9 mouse cellular contexts compared by ENCODE assay signal in genomic region chr15:82928844-82929243, GRCm38 (mm10). TPM values are rescaled to one million over a fixed set of nuclear protein-coding genes. Genes with fewer than 3 reads are reported as not detected.
A peak's percentile ranks its signal among the peaks of the same experiment; 100 is the strongest.
DNase-seq lines count a peak whose midpoint lies in the region; ATAC-seq lines count a peak whose summit lies in the region.
"Had no signal": no experiment of that assay in that cellular context is flagged by ENCODE, and none has a peak within 500 bp of the region (broad histone marks: within the 10 kb centered on the region; RNA-seq: fewer than 3 reads in every experiment).

No protein-coding gene starts in this region.

- H3K9me3 ChIP-seq in midbrain, embryonic 12.5 days, result no peaks in the 10 kb centered on the region
- H3K9me3 ChIP-seq in midbrain, embryonic 15.5 days, result no peaks in the 10 kb centered on the region
- no peaks in the 10 kb centered on the region for H3K9me3 ChIP-seq in embryonic facial prominence, embryonic 10.5 days
- no peaks in the 10 kb centered on the region for H3K9me3 ChIP-seq in intestine, embryonic 14.5 days (ENCODE audit: control insufficient read depth, low read length)
- H3K9me3 ChIP-seq in stomach, embryonic 14.5 days (ENCODE audit: control insufficient read depth, low read depth, low read length), result no peaks in the 10 kb centered on the region

- H3K27ac ChIP-seq in midbrain, embryonic 12.5 days (replicated peaks), result peak overlapping the region; percentile 60; the same call in 1 of the 2 replicates
- no peak overlapping the region for H3K27ac ChIP-seq in midbrain, embryonic 15.5 days
- 0 out of 2 replicates have a peak overlapping the region, but pooled peaks have one; percentile 5 for H3K27ac ChIP-seq in embryonic facial prominence, embryonic 10.5 days (replicated peaks)
- H3K27ac ChIP-seq in intestine, embryonic 14.5 days (ENCODE audit: low read depth), result no peak overlapping the region
- H3K27ac ChIP-seq in stomach, embryonic 14.5 days (ENCODE audit: low read length), result no peak overlapping the region; the same call in 1 of the 2 replicates
- H3K27ac ChIP-seq: gastrocnemius, adult 2 months had no signal

- no peak overlapping the region for H3K4me2 ChIP-seq in midbrain, embryonic 12.5 days (replicated peaks)
- H3K4me2 ChIP-seq in midbrain, embryonic 15.5 days, result no peak overlapping the region
- H3K4me2 ChIP-seq in intestine, embryonic 14.5 days (ENCODE audit: low read length), result no peak overlapping the region
- no peak overlapping the region for H3K4me2 ChIP-seq in stomach, embryonic 14.5 days (replicated peaks; ENCODE audit: low read depth, low read length)
- H3K4me2 ChIP-seq: liver, embryonic 11.5 days had no signal

- ATAC-seq in midbrain, embryonic 12.5 days (ENCODE audit: low FRiP score, low read depth), result no peak
- no peak for ATAC-seq in midbrain, embryonic 15.5 days (replicated peaks)
- peak; percentile 40; the same call in 1 of the 2 replicates for ATAC-seq in intestine, embryonic 14.5 days (replicated peaks; ENCODE audit: low FRiP score, low TSS enrichment, low read depth)
- 0 out of 2 replicates have a peak, but pooled peaks have one; percentile 24 for ATAC-seq in stomach, embryonic 14.5 days (ENCODE audit: insufficient number of reproducible peaks, insufficient read depth, low FRiP score, low read depth)

- peaks cover 84% of the 10 kb centered on the region for H3K4me1 ChIP-seq in midbrain, embryonic 12.5 days
- H3K4me1 ChIP-seq in midbrain, embryonic 15.5 days, result peaks cover 81% of the 10 kb centered on the region
- peaks cover 85% of the 10 kb centered on the region for H3K4me1 ChIP-seq in embryonic facial prominence, embryonic 10.5 days
- peaks cover 75% of the 10 kb centered on the region for H3K4me1 ChIP-seq in intestine, embryonic 14.5 days (replicated peaks; ENCODE audit: control insufficient read depth, insufficient read depth, low read length)
- peaks cover 78% of the 10 kb centered on the region for H3K4me1 ChIP-seq in stomach, embryonic 14.5 days (ENCODE audit: control insufficient read depth, insufficient read depth, low read length)

- DNase-seq in embryonic facial prominence, embryonic 10.5 days (ENCODE audit: low spot score), result no peak
- DNase-seq in intestine, embryonic 14.5 days (ENCODE audit: low spot score), result no peak
- DNase-seq in layer of hippocampus, adult 8-10 months (ENCODE audit: low spot score in 2 of 2), result no peak
- DNase-seq in embryo, embryonic 11 days, result no peak

- WGBS in midbrain, embryonic 12.5 days, result 69% methylated on average over 8 of the region's 8 CpGs
- WGBS in midbrain, embryonic 15.5 days, result 67% methylated on average over 8 of the region's 8 CpGs
- 48% methylated on average over 8 of the region's 8 CpGs for WGBS in embryonic facial prominence, embryonic 10.5 days
- WGBS in intestine, embryonic 14.5 days, result 37% methylated on average over 8 of the region's 8 CpGs
- WGBS in stomach, embryonic 14.5 days, result 36% methylated on average over 8 of the region's 8 CpGs

- H3K4me3 ChIP-seq in midbrain, embryonic 12.5 days, result no peak overlapping the region
- no peak overlapping the region for H3K4me3 ChIP-seq in midbrain, embryonic 15.5 days
- H3K4me3 ChIP-seq in embryonic facial prominence, embryonic 10.5 days, result no peak overlapping the region
- H3K4me3 ChIP-seq in intestine, embryonic 14.5 days (ENCODE audit: low read depth, low read length), result no peak overlapping the region
- H3K4me3 ChIP-seq in stomach, embryonic 14.5 days (ENCODE audit: low read depth, low read length), result no peak overlapping the region
- H3K4me3 ChIP-seq: gastrocnemius, adult 2 months had no signal

- H3K36me3 ChIP-seq in midbrain, embryonic 12.5 days, result no peaks in the 10 kb centered on the region
- H3K36me3 ChIP-seq in midbrain, embryonic 15.5 days (replicated peaks), result no peaks in the 10 kb centered on the region
- H3K36me3 ChIP-seq in embryonic facial prominence, embryonic 10.5 days (replicated peaks), result no peaks in the 10 kb centered on the region
- H3K36me3 ChIP-seq in intestine, embryonic 14.5 days (ENCODE audit: control insufficient read depth, insufficient read depth, low read length), result no peaks in the 10 kb centered on the region
- no peaks in the 10 kb centered on the region for H3K36me3 ChIP-seq in stomach, embryonic 14.5 days (ENCODE audit: control insufficient read depth, insufficient read depth, low read length)

- no peak overlapping the region for H3K9ac ChIP-seq in midbrain, embryonic 12.5 days (replicated peaks)
- H3K9ac ChIP-seq in midbrain, embryonic 15.5 days, result no peak overlapping the region
- H3K9ac ChIP-seq in intestine, embryonic 14.5 days (ENCODE audit: low read length), result no peak overlapping the region
- H3K9ac ChIP-seq in stomach, embryonic 14.5 days (replicated peaks; ENCODE audit: low read depth, low read length), result no peak overlapping the region

- H3K27me3 ChIP-seq in midbrain, embryonic 12.5 days, result peaks cover 47% of the 10 kb centered on the region
- no peaks in the 10 kb centered on the region for H3K27me3 ChIP-seq in midbrain, embryonic 15.5 days (replicated peaks)
- peaks cover 64% of the 10 kb centered on the region for H3K27me3 ChIP-seq in embryonic facial prominence, embryonic 10.5 days (replicated peaks; ENCODE audit: low read depth, poor library complexity, severe bottlenecking)
- no peaks in the 10 kb centered on the region for H3K27me3 ChIP-seq in intestine, embryonic 14.5 days (replicated peaks; ENCODE audit: control insufficient read depth, insufficient read depth, low read length)
- H3K27me3 ChIP-seq in stomach, embryonic 14.5 days (ENCODE audit: control insufficient read depth, insufficient read depth, low read length), result 0 out of 2 replicates have a peak, but pooled peaks cover 3% of the 10 kb centered on the region

RNA-seq across cellular contexts. Expression of gene Tcf20, which starts 58.8 kb away (rescaled TPM):
- polyA plus RNA-seq in midbrain, embryonic 12.5 days (2016; fragmentation: Nextera tagmentation; extraction: Ambion mirVana), result 13.7 TPM in 2 replicates
- 15.1 and 15.9 TPM in 2 replicates for polyA plus RNA-seq in midbrain, embryonic 15.5 days (2015; fragmentation: Nextera tagmentation; extraction: Ambion mirVana)
- 8.4 and 8.5 TPM in 2 replicates for polyA plus RNA-seq in embryonic facial prominence, embryonic 10.5 days (2016; fragmentation: Nextera tagmentation; extraction: Ambion mirVana)
- polyA plus RNA-seq in intestine, embryonic 14.5 days (2014; fragmentation: Nextera tagmentation; extraction: Ambion mirVana), result 11.7 and 12.4 TPM in 2 replicates
- 15.0 and 15.5 TPM in 2 replicates for polyA plus RNA-seq in stomach, embryonic 14.5 days (2014; fragmentation: Nextera tagmentation; extraction: Ambion mirVana)
- 100 to 1,000 TPM; 192 to 215 (median 201) TPM for total RNA-seq in layer of hippocampus, adult 8-10 months (2022)

Comparison
In these comparisons a context has a peak if more than half of its experiments do, and no peak if none do; other contexts are left out.
1. H3K27ac ChIP-seq: peak in midbrain, embryonic 12.5 days (single experiment) and embryonic facial prominence, embryonic 10.5 days (single experiment); none in midbrain, embryonic 15.5 days (single experiment), intestine, embryonic 14.5 days (single experiment) and stomach, embryonic 14.5 days (single experiment).
2. ATAC-seq: peak in intestine, embryonic 14.5 days (single experiment) and stomach, embryonic 14.5 days (single experiment); none in midbrain, embryonic 12.5 days (single experiment) and midbrain, embryonic 15.5 days (single experiment).